Mouse (Mus musculus): ENCODE results near the gene Ppfibp2. TPM values are rescaled to one million over a fixed set of nuclear protein-coding genes. Genes with fewer than 3 reads are reported as not detected.

The Ppfibp2 gene
- 6.0 and 10.8 TPM in 2 replicates for total RNA-seq (2012; rRNA removed)

DNA sequence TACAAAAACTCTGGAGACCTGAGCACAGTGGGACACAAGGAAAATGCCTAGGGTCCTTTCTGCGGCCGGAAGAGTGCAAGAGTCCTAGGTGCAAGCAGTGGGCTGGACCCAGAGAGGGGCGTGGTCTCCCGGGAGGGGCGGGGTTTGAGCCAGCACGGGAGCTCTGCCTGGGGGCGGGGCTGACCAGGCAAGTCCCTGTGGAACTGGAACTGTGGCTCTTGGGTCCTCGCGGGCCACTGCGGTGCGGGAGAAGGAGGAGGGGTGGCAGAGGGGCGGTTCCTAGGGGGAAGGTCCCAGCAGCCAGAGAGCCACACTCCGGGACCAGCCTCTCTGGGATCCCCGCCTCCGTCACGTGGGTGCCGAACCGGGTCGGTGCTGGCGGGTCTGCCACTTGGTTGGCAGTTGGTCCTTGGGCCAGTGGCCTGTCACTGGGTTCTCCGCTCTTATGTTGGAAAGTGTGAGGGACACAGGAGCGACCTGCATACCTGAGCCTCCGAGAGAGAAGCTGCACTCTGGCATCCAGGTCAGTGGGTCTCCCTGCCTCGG, at the start of gene Ppfibp2:
Gene Ppfibp2 (plus strand): TSS at position 351 of the 546 bp plus-strand sequence.
- in situ Hi-C loops (cut with MboI; ENCODE audit: low sequenced_read_pairs in 2 of 2, unreplicated experiment in 2 of 2): no loop called here
- TF ChIP-seq ZNF384 (IDR thresholded peaks at IDR 0.05; ENCODE audit: low read depth, low read length) (no peak), MAFK (IDR thresholded peaks at IDR 0.05; ENCODE audit: insufficient read depth, low read depth, low read length) (peak; percentile 14; the same call in 1 of the 2 replicates)

GRCm38 (mm10) chr7:107547872-107548271, 47.1 kb upstream of the Ppfibp2 start:
- DNase-seq (ENCODE audit: low read depth, low spot score): no peak
- H3K9me3 ChIP-seq (ENCODE audit: control insufficient read depth, insufficient read depth, low read depth, low read length): no peaks in the 10 kb centered on the region
- H3K9ac ChIP-seq (ENCODE audit: insufficient read depth, low read depth, low read length, poor library complexity, severe bottlenecking): no peak overlapping the region
- no peak overlapping the region for H3K4me3 ChIP-seq (ENCODE audit: insufficient read depth in 1 of 2, low read depth in 1 of 2, low read length in 2 of 2, poor library complexity in 1 of 2, severe bottlenecking in 1 of 2)
- no peak for TF ChIP-seq HCFC1 (IDR thresholded peaks at IDR 0.05; ENCODE audit: borderline replicate concordance, insufficient read depth, low read length)
- no peak for TF ChIP-seq CHD2 (IDR thresholded peaks at IDR 0.05; ENCODE audit: low read depth, low read length)
- TF ChIP-seq ZNF384 (IDR thresholded peaks at IDR 0.05; ENCODE audit: low read depth, low read length): no peak
- no peak for TF ChIP-seq MAFK (IDR thresholded peaks at IDR 0.05; ENCODE audit: insufficient read depth, low read depth, low read length)
- no peak for TF ChIP-seq ZC3H11A (IDR thresholded peaks at IDR 0.05; ENCODE audit: borderline replicate concordance, low read depth, low read length)
- no peak overlapping the region for H3K27ac ChIP-seq (ENCODE audit: insufficient read depth, low read depth, low read length, poor library complexity, severe bottlenecking)
- no peaks in the 10 kb centered on the region; a peak in 1 of 4 replicates for H3K4me1 ChIP-seq (ENCODE audit: control insufficient read depth in 2 of 2, insufficient read depth in 2 of 2, low read length in 2 of 2, poor library complexity in 1 of 2)
- peaks cover 4% of the 10 kb centered on the region; the same call in 1 of the 2 replicates for H3K36me3 ChIP-seq (ENCODE audit: control insufficient read depth, insufficient read depth, low read length, poor library complexity, severe bottlenecking)
- in situ Hi-C loops (cut with MboI; ENCODE audit: low sequenced_read_pairs in 2 of 2, unreplicated experiment in 2 of 2): no loop called here

More for the DNA sequence above, at the start of gene Ppfibp2:
- Histone ChIP-seq H3K36me3 (ENCODE audit: control insufficient read depth, insufficient read depth, low read length, poor library complexity, severe bottlenecking) (no peaks in the 10 kb centered on the region), H3K9ac (ENCODE audit: insufficient read depth, low read depth, low read length, poor library complexity, severe bottlenecking) (peak within 1 kb of the TSS; percentile 70), H3K4me1 (ENCODE audit: control insufficient read depth in 2 of 2, insufficient read depth in 2 of 2, low read length in 2 of 2, poor library complexity in 1 of 2) (peaks cover 4% of the 10 kb centered on the region in 2 experiments; a peak in 2 of 4 replicates), H3K27ac (ENCODE audit: insufficient read depth, low read depth, low read length, poor library complexity, severe bottlenecking) (peak within 1 kb of the TSS; percentile 15; the same call in 1 of the 2 replicates), H3K4me3 (ENCODE audit: insufficient read depth in 1 of 2, low read depth in 1 of 2, low read length in 2 of 2, poor library complexity in 1 of 2, severe bottlenecking in 1 of 2) (peak within 1 kb of the TSS; percentile 75 to 97), H3K9me3 (ENCODE audit: control insufficient read depth, insufficient read depth, low read depth, low read length) (no peaks in the 10 kb centered on the region)
- peak; percentile 96 for DNase-seq (ENCODE audit: low read depth, low spot score)

- TF ChIP-seq MAFK (IDR thresholded peaks at IDR 0.05; ENCODE audit: insufficient read depth, low read depth, low read length) (peak; percentile 44; the same call in 1 of the 2 replicates), ZC3H11A (IDR thresholded peaks at IDR 0.05; ENCODE audit: borderline replicate concordance, low read depth, low read length) (no peak)
- Histone ChIP-seq H3K27ac (ENCODE audit: insufficient read depth, low read depth, low read length, poor library complexity, severe bottlenecking) (peak overlapping the region; percentile 80), H3K4me3 (ENCODE audit: insufficient read depth in 1 of 2, low read depth in 1 of 2, low read length in 2 of 2, poor library complexity in 1 of 2, severe bottlenecking in 1 of 2) (no peak overlapping the region), H3K9me3 (ENCODE audit: control insufficient read depth, insufficient read depth, low read depth, low read length) (no peaks in the 10 kb centered on the region), H3K9ac (ENCODE audit: insufficient read depth, low read depth, low read length, poor library complexity, severe bottlenecking) (no peak overlapping the region), H3K36me3 (ENCODE audit: control insufficient read depth, insufficient read depth, low read length, poor library complexity, severe bottlenecking) (peaks cover 4% of the 10 kb centered on the region; the same call in 1 of the 2 replicates), H3K4me1 (ENCODE audit: control insufficient read depth in 2 of 2, insufficient read depth in 2 of 2, low read length in 2 of 2, poor library complexity in 1 of 2) (peaks cover 3% of the 10 kb centered on the region in 2 experiments; a peak in 3 of 4 replicates)
- in situ Hi-C loops (cut with MboI; ENCODE audit: low sequenced_read_pairs in 2 of 2, unreplicated experiment in 2 of 2): loop anchor here (10.0 to 25.0 kb wide), 2 partner anchors 339 to 341 kb away; partner anchors contain the start of gene Rbmxl2 (in 1 of the 2)
- DNase-seq (ENCODE audit: low read depth, low spot score): no peak
Observed at GRCm38 (mm10) chr7:107553461-107553860, 41.5 kb upstream of the Ppfibp2 start.

- Histone ChIP-seq H3K4me3 (ENCODE audit: insufficient read depth in 1 of 2, low read depth in 1 of 2, low read length in 2 of 2, poor library complexity in 1 of 2, severe bottlenecking in 1 of 2) (no peak overlapping the region), H3K9me3 (ENCODE audit: control insufficient read depth, insufficient read depth, low read depth, low read length) (no peaks in the 10 kb centered on the region), H3K9ac (ENCODE audit: insufficient read depth, low read depth, low read length, poor library complexity, severe bottlenecking) (no peak overlapping the region), H3K4me1 (ENCODE audit: control insufficient read depth in 2 of 2, insufficient read depth in 2 of 2, low read length in 2 of 2, poor library complexity in 1 of 2) (peaks cover 3% of the 10 kb centered on the region in 2 experiments; a peak in 3 of 4 replicates), H3K36me3 (ENCODE audit: control insufficient read depth, insufficient read depth, low read length, poor library complexity, severe bottlenecking) (no peaks in the 10 kb centered on the region), H3K27ac (ENCODE audit: insufficient read depth, low read depth, low read length, poor library complexity, severe bottlenecking) (no peak overlapping the region)
- in situ Hi-C loops (cut with MboI; ENCODE audit: low sequenced_read_pairs in 2 of 2, unreplicated experiment in 2 of 2): loop anchor here (10.0 to 25.0 kb wide), 2 partner anchors 341 to 344 kb away; partner anchors contain the start of gene Rbmxl2 (in 1 of the 2)
- TF ChIP-seq CHD2 (IDR thresholded peaks at IDR 0.05; ENCODE audit: low read depth, low read length): no peak
- TF ChIP-seq ZC3H11A (IDR thresholded peaks at IDR 0.05; ENCODE audit: borderline replicate concordance, low read depth, low read length): peak; percentile 49; the same call in 1 of the 2 replicates
- no peak for DNase-seq (ENCODE audit: low read depth, low spot score)
Observed at GRCm38 (mm10) chr7:107555906-107556305, 39.1 kb upstream of the Ppfibp2 start.

DNA sequence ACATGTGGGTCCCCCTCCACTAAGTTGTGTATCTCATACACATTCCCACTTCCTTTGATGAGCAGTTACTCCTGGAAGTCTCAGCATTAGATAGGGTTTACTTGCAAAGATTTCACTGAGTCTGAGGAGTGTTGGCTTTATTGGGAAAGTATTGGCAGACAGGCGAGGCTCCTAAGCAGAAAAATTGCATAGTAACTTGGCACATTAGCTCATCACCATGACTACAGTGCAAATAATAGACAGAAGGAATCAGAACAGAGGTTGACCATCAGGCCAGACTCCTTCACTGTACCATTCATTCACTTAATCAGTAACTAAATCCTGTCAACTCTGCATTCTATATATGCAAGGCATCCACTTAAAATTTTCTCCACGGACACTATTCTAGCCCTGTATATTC, 34.3 kb upstream of the Ppfibp2 start:
- in situ Hi-C loops (cut with MboI; ENCODE audit: low sequenced_read_pairs in 2 of 2, unreplicated experiment in 2 of 2): loop anchor here in 1 of 2 experiments (25.0 kb wide), 1 partner anchor 348 kb away; the partner anchor contains the start of gene Rbmxl2
- no peaks in the 10 kb centered on the region for H3K4me1 ChIP-seq (ENCODE audit: control insufficient read depth in 2 of 2, insufficient read depth in 2 of 2, low read length in 2 of 2, poor library complexity in 1 of 2)
- DNase-seq (ENCODE audit: low read depth, low spot score): no peak
- H3K9ac ChIP-seq (ENCODE audit: insufficient read depth, low read depth, low read length, poor library complexity, severe bottlenecking): no peak overlapping the region
- no peak overlapping the region for H3K4me3 ChIP-seq (ENCODE audit: insufficient read depth in 1 of 2, low read depth in 1 of 2, low read length in 2 of 2, poor library complexity in 1 of 2, severe bottlenecking in 1 of 2)
- TF ChIP-seq HCFC1 (IDR thresholded peaks at IDR 0.05; ENCODE audit: borderline replicate concordance, insufficient read depth, low read length) (no peak), ZC3H11A (IDR thresholded peaks at IDR 0.05; ENCODE audit: borderline replicate concordance, low read depth, low read length) (no peak), CHD2 (IDR thresholded peaks at IDR 0.05; ENCODE audit: low read depth, low read length) (no peak), MAFK (IDR thresholded peaks at IDR 0.05; ENCODE audit: insufficient read depth, low read depth, low read length) (no peak), ZNF384 (IDR thresholded peaks at IDR 0.05; ENCODE audit: low read depth, low read length) (no peak)
- H3K27ac ChIP-seq (ENCODE audit: insufficient read depth, low read depth, low read length, poor library complexity, severe bottlenecking): no peak overlapping the region
- no peaks in the 10 kb centered on the region for H3K36me3 ChIP-seq (ENCODE audit: control insufficient read depth, insufficient read depth, low read length, poor library complexity, severe bottlenecking)
- H3K9me3 ChIP-seq (ENCODE audit: control insufficient read depth, insufficient read depth, low read depth, low read length): no peaks in the 10 kb centered on the region

Measured in ES-E14 (cell line).